Mouse (Mus musculus): ENCODE measurements around the gene Adgrf1.
A peak's percentile ranks its signal among the peaks of the same experiment; 100 is the strongest.
"Not testable (repeated sequence)": the region's sequence is repeated elsewhere in the genome, so short reads cannot be mapped to it uniquely, and the experiment has no call there.

The Adgrf1 gene

DNA sequence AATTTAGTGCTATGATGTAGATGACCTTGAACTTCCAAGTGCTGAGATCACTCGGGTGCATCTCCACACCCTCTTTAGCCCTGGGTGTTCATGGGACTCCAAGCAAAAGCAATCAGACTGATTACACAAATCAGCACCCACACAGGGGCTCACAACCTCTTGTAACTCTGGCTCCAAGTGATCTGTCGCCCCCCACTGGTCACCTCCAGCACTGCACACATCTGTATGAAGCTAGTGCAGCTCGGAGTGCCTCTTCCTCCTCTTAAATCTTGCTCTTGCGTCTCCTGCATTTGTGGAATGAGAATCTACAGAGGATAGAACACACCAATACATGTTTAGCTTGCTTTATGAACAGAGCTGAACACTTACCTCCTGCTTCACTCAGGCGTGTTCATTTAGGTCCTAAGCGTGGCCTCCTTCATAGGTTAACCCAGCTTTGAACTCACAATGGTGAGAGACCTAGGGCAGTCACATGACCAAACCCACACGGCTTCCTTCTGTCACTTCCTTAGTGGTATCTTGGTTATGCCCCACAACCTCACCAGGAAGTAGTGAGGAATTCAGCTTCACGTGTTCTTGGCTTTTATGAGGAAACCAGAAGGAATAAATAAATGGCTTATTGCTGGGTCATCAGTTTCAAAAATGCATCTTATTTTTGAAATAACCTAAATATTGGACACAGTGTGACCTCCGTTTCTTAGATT is 2.9 kb upstream of the Adgrf1 start:
- DNase-seq (ENCODE audit: low spot score) = no peak

DNA sequence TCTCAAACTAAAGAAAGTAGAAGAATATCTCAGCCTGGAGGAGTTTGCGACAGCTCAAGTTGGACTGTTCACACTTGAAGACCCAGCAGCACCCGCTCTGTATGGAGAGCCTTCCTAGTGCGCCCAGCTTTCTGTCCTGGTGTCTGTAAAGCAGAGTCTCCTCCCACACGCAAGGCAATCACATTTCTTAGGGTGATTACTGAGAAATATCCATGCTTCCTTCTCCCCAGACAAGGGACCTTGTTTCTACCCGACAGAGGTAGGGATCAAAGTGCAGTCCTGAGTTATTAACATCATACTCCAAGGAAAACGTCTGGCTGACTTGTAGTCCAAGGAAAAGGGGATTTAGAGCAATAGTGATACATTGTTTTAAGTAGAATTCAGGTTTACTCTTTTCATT is 6.1 kb downstream of the Adgrf1 start:
- no peak for DNase-seq (ENCODE audit: low spot score)

DNA sequence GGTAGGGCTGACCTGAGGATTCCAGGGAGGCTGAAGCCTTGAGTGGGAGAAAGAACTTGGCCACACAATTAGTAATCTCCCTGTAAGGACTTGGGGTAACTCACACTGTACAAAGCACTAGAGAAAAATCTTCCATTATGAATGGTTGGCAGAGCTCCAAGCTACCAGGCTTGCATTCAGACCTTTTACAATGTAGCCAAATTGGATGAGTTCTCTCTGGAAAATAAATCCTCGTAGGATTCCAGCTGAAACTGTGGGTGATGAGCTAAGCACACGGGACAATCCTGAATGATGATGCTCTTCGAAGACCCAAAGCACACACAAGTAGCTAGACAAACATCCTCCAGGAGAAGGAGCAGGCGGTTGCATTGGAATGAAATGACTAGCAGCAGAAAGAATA is 7.1 kb downstream of the Adgrf1 start:
- DNase-seq (ENCODE audit: low spot score) = no peak

DNA sequence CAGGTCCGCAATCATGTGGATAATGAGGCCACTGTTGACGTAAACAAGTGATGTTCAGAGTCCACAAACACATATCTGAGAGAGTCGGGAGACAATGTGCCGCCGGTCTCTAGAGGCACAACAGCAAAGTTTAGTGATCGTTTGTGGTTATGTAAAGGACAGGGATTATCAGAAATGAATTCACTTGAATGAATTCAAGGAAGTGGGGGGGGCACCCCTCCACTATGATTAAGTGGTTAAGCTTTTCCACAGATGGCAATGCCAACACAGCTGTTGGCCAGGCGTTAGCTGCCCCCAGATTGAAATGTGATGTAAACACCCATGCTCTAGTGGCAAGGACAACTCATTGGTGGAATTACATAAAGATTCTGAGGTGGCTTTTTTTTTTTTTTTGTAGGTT is 9.5 kb downstream of the Adgrf1 start:
- no peak for DNase-seq (ENCODE audit: low spot score)

DNA sequence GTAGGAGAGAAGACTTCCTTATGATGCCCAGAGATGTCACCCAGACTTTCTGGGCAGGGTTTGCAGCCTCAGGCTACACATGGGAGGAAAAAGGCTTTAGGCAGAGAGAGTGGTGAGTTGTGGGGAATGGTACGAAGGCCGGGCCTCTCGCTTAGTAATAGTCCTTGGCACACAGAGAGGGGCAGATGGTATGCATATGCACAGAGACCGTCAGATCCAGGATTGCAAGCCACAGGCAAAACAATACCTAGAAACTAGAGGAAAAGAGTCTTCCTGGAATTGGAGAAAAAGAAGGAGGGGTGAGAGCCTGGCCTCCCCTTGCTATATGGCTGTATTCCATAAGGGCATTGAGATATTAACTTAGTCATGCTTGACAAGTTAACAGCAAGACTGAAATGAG is 12.2 kb downstream of the Adgrf1 start:
- no peak for DNase-seq (ENCODE audit: low spot score)

DNA sequence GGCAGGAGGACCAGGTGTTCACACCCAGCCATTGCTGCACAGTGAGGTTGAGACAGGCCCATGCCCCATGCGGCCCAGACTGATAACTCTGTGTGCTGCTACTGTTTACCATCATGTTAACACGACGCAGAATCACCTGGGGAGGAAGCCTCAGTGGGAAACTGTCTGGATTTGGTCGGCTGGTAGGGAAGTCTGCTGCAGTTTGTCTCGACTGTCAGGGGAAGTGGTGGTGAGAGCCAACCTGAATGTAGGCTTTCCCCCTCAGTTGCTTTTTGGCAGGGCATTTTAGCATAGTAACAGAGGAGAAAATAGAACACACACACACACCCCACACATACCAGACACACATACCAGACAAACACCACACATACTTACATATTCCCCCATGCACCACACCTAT is 12.7 kb downstream of the Adgrf1 start:
- no peak for DNase-seq (ENCODE audit: low spot score)

DNA sequence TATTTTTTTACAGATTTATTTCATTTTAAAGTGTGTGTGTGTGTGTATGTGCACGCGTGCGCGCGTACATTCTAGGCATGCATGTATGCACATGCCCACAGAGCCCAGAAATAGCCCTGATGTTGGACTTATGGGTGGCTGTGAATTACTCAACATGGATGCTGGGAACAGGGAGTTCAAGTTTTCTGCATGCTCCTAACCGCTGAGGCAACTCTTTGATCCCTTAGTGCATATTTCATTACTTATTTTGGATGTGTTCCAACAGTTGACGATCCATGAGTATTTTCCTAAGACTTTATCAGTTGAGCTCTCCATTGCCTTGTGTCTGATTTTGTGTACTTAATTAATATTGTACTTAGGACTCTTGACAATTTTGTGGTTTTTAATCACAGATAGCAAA is 29.4 kb downstream of the Adgrf1 start:
- no peak for DNase-seq (ENCODE audit: low spot score)

DNA sequence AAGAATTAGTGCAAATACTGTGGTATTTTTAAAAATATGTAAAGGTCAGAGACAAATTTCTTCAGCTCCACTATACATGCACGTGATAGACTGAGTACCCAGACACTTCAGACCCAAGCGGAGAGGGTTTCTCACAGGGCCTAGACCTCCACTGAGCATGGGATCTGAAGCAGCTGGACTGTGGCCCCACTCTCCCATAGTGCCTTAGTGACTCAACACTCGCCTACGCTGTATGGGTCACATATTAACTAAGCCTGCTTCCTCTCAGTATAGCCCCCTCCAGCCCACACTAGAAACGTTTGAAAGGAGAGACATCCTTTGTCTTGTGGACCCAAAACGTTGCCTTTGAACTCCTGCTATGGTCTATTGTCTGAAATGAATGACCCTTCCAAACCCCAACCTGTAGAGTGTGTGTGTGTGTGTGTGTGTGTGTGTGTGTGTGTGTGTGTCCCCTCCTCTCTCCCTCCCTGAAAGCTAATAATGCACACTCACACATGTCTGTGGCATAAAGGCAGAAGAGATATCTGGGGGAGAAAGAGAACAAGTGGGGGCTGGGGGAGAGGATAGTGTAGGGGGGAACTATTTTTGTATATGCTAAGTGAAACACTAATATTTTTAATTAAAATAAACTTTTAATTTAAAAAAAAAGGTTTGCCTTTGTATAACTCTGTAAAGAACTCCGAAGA is 56.0 kb downstream of the Adgrf1 start:
- DNase-seq (ENCODE audit: low spot score) = no peak

DNA sequence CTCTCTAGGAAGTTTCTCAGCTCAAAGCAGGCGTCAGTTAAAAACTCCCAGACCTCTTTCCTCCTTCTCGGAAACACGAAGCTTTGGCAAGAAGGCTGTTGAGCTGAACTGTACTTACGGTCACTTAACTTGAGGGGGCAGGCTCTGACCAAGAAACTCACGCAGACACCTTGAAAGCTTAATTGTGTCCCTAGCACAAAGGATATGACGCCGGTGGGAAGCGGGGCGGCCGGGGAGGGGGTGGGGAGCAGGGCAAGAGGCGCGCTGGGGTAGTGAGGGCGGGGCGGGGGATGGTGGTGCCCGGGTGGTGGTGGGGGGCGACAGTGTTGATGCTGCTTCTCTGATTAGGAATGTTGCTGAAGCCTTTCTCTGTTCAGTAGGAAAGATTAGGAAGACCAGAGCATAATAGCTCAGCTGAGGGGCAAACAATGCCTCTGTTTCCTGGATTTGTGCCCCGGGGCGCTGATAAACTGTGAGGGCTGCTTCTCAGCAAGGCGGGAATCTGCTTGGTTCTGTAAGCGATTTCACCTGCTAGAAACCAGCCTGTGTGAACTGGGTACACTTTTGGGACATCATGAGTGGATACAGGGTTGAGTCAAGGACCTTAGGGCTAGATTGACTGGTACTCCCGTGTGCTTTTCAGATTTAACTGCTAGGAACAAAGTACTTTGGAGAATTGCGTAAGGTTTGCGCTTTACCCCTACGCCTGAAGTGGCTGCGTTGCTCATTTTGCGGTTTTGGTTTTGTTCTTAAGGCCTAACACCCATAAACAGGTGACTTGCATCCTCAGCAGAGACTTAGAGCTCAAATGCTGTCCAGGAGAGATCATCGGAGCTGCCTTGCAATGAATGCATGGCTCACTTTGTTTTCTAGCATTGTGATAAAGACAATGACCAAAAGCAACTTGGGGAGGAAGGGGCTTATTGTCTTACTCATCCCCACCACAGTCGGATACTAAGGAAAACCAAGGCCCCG is 56.9 kb downstream of the Adgrf1 start:
- DNase-seq (ENCODE audit: low spot score) = peak; percentile 39

DNA sequence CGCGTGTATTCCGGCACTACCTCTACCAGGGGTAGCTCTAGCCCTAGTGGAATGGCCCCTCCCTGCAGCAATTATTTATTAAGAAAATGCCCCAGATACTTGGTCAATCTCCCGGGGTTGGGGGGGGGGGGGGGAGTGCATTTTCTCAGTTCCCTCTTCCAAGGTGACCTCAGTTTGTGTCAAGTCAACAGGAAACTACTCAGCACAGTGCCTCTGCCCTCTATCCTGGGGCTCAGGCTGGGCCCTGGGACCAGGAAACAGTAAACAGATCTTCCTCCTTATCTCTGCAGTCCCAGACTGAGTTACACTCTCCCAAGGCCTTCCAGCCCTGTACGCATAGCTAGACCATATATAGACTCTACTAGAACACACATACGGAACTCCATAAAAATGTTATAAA is 57.7 kb downstream of the Adgrf1 start:
- DNase-seq (ENCODE audit: low spot score) = no peak

DNA sequence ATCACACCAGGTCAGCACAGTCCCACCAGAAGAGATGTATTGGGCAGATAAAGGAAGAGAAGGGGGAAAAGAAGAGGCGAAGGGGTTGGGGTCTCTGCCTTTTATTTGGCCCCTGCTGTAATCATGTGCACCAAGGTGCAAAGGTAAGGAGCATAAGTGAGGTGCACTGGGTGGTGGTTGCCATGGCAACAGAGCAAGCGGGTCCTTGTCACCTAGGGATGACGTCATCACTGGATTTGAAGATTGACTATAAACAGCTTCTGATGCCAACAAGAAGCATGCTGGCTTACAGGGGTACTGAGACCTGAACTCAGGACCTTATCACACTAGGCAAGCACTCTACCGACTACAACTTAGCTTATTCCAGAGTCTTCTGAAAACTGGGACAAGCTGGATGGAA is 59.1 kb downstream of the Adgrf1 start:
- DNase-seq (ENCODE audit: low spot score) = no peak

DNA sequence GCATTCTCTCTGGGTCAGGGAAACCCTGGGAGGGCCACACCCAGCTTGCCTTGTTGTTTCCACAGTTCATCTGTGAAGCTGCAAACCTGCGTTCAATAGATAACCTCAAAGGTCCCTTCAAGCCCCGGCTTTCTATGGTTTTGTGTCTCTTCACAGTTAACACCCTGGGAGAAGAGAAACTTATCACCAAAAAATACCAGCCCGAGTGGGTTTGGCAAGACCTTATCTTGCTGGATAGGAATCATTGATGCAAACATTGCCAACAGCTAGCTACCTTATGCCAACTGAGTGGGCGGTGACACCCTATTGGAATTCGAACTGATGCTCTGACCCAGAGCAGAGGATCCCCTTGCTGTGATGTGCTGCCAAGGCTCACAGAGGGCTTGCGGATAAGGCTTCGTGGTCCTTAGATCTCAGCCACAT is 59.6 kb downstream of the Adgrf1 start:
- peak; percentile 23 for DNase-seq (ENCODE audit: low spot score)

DNA sequence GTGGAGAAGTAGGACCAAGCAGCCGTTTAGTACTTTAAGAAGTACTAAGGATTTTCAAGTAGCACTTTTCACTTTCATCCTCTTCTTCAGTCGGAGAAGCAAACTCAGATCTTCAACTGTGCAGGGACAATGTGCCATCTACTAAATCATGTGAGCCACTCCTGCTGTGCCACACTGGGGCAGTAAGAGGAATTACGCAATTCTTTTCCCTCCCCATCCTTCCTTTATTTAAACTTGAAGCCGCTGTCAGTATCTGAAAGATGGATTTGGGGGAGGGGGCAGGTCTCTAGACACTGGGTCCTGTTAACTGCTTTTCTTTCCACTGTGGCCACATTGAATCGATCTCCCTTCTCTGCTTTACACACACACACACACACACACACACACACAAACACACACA is 62.6 kb downstream of the Adgrf1 start:
- DNase-seq (ENCODE audit: low spot score) = no peak

DNA sequence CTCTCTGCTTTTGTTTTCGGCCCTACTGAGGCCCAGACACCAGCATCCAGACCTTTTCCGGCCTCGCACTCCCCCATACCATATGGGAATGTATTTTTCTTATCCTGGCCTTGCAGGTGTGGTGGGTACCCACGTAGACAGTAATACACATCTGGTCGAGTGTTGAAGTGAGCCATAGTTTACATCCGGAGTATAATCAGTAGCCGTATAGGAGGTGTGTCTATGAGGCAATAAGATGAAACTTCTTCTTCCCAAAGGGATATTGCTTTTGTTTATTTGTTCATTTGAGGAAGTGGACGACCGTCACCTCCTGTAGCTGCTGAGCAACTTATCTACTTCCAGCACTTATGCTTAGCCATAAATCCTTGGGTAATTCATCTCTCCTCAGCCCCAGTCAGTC is 63.9 kb downstream of the Adgrf1 start:
- DNase-seq (ENCODE audit: low spot score) = no peak

DNA sequence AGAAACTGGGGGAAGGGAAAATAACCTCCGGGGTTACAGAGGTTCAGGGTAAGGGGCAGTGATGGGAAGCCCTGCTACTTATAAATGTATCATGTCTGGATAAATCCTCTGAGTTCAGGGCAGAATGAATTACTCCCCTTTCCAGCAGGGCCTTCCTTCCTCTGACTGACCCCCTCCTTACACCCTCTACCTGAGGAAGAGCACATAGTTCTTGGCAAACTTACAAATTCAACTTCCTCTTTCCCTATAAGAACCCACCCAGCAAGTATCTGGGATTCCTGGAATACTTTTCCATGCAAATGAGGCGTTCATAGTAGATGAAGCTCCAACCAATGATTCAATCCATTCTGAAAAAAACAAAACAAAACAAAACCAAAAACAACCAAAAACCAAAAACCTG is 67.5 kb downstream of the Adgrf1 start:
- DNase-seq (ENCODE audit: low spot score) = no peak

DNA sequence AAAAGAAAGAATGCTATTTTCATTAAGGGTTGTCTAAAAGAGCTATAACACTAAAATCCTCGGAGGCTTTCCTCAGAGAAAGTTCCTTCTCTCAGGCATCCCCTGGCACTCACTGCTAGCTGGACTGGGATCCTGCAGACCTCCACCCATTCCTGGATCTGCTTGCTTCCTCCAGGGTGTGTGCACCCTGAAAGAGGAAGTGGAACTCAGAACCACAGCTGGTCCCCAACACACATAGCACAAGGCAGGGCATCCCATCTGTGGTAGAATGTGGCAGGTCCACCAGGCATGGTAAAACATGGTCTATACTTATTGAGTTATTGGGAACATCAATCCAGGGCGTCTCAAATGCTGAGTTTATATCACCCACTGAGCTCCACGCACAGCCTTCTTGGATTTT is 68.2 kb downstream of the Adgrf1 start:
- no peak for DNase-seq (ENCODE audit: low spot score)

DNA sequence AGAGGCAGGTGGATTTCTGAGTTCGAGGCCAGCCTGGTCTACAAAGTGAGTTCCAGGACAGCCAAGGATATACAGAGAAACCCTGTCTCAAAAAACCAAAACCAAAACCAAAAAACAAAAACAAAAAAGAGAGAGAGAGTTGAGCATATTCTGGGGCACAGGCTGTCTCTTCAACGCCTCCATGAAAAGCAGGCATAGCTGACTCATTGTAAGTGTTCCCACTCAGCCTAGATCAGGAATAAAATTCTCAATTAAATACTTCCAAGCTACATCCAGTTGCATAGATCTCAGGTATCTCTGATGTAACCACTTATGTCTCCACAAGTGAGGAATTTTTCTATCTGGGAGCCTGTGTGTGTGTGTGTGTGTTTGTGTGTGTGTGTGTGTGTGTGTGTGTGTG is 76.4 kb downstream of the Adgrf1 start:
- not testable (repeated sequence) for DNase-seq (ENCODE audit: low spot score)

DNA sequence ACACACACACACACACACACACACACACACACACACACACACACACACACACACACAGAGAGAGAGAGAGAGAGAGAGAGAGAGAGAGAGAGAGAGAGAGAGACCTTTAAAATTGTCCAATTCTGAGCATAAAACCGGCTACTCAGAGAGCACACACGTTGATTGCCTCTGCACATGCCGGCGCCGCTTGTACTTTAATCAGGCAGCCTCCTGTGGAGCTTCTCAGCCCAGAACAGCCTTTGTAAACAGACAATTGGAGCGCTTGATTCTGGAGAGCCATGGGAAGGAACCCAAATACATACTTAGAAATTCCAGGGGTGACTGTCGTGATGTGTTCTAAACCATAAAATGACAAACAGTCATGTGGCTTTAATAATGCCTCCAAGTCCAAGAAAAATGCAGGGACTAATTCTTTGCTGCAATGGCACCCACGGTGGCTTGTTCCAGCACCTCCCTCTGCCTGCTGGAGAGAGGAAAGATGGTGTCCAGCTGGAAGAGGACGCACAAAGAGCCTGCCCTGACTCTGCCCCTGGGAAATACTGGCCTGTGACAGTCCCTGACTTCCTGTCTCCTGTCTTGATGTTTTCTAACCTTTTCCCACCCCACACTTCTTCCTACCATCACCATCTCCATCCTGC is 87.9 kb downstream of the Adgrf1 start:
- DNase-seq (ENCODE audit: low spot score) = no peak

DNA sequence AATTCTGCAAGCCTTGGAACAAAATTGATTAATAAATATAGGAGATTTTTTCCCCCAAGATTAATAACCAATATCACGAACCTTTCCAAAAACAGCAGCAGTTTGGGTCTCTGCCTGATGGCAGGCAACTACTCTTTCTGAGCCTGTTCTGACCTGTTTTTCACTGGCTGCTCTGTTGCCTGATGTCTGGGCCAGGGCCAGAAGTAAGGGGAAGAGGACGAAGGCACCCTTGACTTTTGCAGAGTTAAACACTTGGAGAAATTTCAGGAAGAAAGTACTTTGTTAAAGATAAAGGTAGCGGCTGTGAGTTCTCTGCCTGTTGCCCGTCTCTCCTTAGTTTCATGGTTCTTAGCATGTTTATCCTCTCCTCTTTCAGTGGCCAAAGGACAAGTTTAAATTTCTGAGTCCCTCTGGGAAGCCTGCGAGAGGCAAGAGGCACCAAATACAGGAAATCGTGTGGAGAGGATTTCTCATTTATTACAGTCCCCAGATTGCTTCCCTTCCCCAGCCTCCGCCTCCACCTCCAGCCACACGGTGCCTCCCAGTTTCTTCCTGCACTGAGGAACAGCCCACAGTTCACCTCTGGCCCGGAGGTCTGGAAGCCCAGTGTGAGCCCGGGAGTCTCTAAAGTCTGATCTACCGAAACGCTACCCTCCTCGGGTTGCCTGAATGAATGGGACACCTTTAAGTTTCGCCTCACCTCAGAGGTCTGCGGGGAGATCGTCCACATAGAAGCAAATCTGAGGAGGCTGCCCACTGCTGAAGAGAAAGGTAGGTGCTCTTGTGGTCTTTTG is 89.9 kb downstream of the Adgrf1 start, which contains the start of gene Adgrf5:
Gene Adgrf5, plus strand, starts transcription at position 626 of the 794 bp plus-strand sequence.
- DNase-seq (ENCODE audit: low spot score) = peak; percentile 7

DNA sequence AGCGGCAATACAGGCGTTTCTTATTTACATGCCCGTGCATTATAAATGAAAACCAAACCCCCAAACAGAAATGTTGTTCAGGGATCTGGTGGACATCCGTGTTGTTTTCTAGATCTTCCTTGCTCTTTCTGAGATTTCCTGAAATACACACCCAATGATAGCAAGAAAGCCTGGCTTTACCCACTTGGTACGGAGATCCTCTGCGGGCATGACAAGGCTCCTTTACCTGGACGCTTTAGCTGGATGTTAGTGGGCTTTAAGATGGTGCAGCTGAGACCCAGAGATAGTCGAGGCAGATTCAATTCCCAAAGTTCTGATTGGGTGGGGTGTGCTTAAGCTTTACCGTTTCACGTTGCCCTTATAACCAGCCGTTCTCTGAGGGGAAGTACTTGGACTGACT is 90.9 kb downstream of the Adgrf1 start:
- no peak for DNase-seq (ENCODE audit: low spot score)

DNA sequence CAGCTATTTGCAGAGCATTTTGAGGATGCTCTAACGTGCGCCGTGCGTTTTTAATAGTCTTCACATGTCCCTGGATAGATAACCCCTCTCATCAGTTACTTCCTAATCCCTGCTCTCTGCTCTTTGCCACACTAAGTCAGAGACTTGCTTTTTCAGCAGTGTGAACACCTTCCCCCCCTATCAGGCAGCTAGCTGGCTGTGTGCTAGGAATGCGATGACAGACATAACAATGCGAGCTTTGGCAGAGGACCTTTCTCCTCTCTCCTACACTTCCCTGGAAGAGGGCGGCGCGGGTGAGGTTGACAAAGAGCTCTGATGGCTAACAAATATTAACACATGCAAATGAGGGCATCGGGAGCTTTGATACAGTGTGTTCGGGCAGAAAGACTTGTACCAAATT is 92.2 kb downstream of the Adgrf1 start:
- no peak for DNase-seq (ENCODE audit: low spot score)

Data from urinary bladder, postnatal 14 days (tissue).